Mouse (Mus musculus) leukemia stem cell, adult 10-12 weeks (primary cell): ENCODE data around the gene Pdcd10. TPM values are rescaled to one million over a fixed set of nuclear protein-coding genes. Genes with fewer than 3 reads are reported as not detected.

ENCODE experiments used
- polyA plus RNA-seq: library from polyadenylated mRNA; stranded (reverse); fragments of >175 nt; gene quantifications from 2 replicates; pipeline ENCODE4 v1.2.3, GENCODE M21; 2012; ENCODE audit warnings: low replicate concordance

Pdcd10 gene
- polyA plus RNA-seq: 2.2 TPM in 1 of 2 replicates, not detected in the other

GRCm38 (mm10) chr3:75556695-75557291 lies at the start of gene Pdcd10:
Gene Pdcd10 (minus strand): TSS chr3:75556856.

GRCm38 (mm10) chr3:75557292-75557691 lies 636 bp upstream of the Pdcd10 start, which contains the start of gene Serpini1:
Gene Serpini1 (plus strand): TSS chr3:75557547.

GRCm38 (mm10) chr3:75482056-75482455 lies 74.6 kb downstream of the Pdcd10 start, which contains the start of gene Wdr49:
Gene Wdr49 (minus strand): TSS chr3:75482156.

Other genes with a start within 250 kb of the Pdcd10 start
- not detected in 2 replicates for gene Wdr49, start 74.7 kb downstream of the Pdcd10 start, polyA plus RNA-seq
- gene Serpini1, start 691 bp upstream of the Pdcd10 start, polyA plus RNA-seq: 0.06 and 0.23 TPM in 2 replicates
- gene Gm29133, start 191.3 kb upstream of the Pdcd10 start, polyA plus RNA-seq: not detected in 2 replicates